Comparison of ENCODE assay signal across 8 mouse cellular contexts in the genomic region with DNA sequence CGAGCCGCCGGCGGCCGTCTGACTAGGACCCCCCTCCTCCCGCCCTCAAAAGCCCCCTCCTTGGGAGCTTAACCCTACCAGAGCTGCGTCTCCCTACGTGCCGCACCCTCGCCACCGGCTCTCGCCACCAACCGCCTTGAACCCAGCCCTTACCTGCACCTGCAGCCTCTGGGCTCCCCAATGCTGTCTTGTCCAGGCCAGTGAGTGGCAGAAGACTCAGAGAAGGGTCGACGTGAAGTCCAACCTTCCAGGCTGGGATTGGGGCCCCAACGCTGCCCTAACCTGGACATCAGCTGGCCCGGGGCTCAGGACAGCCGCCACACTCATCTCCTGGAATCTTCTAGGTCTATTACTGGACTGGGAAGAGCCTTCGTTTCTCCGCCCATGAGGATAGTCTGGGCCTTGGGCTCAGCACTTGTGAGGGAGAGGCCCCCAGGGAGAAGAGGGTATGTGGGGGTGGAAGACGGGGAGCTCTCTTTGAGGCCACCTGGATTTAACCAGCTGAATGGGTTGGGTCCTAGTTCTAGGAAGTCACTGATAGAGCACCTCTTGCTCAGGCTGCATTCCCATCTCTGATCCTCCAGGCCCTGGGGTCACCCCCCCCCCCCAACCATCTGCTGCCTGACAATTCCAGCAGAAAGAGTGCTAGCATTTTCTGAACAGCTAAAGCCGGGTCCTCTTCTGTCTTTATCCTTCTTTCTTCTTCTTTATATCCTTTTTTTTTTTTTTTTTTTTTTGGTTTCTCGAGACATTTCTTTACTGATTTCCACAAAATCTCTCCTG. TPM values are rescaled to one million over a fixed set of nuclear protein-coding genes. Genes with fewer than 3 reads are reported as not detected.
DNase-seq lines count a peak whose midpoint lies in the region; ATAC-seq and TF ChIP-seq lines count a peak whose summit lies in the region.

A gene (minus strand): TSS at position 321 of the 783 bp plus-strand sequence.

- peaks cover 12% of the 10 kb centered on the region for H3K27me3 ChIP-seq in heart, adult 2 months (ENCODE audit: control insufficient read depth, insufficient read depth, low read length)
- peaks cover 45% of the 10 kb centered on the region for H3K27me3 ChIP-seq in E14TG2a.4 (ENCODE audit: insufficient read depth, low read length)
- H3K27me3 ChIP-seq in forebrain, embryonic 16.5 days (replicated peaks; ENCODE audit: control insufficient read depth, insufficient read depth, low read length): peaks cover 56% of the 10 kb centered on the region
- peaks cover 67% of the 10 kb centered on the region for H3K27me3 ChIP-seq in limb, embryonic 15.5 days

- peak within 1 kb of the TSS; percentile 65 for H3K4me2 ChIP-seq in forebrain, embryonic 16.5 days (ENCODE audit: low read length)
- peak within 1 kb of the TSS; percentile 90 for H3K4me2 ChIP-seq in limb, embryonic 15.5 days

- no peak for ATAC-seq in forebrain, embryonic 16.5 days
- no peak for ATAC-seq in limb, embryonic 15.5 days (ENCODE audit: insufficient number of reproducible peaks, low FRiP score, low TSS enrichment, low read depth)

- intact Hi-C loops in heart, adult 2 months (cut with DNase I): no loop called here
- intact Hi-C loops in heart, postnatal 25 days (cut with DNase I): no loop called here

- no peaks in the 10 kb centered on the region for H3K79me2 ChIP-seq in heart, adult 2 months (replicated peaks; ENCODE audit: control insufficient read depth, insufficient read depth, low read length)

- no peak for TF ChIP-seq EP300 in heart, adult 2 months (IDR thresholded peaks at IDR 0.05; ENCODE audit: insufficient read depth, low read depth, low read length)

- no peaks in the 10 kb centered on the region for H3K36me3 ChIP-seq in heart, adult 2 months (ENCODE audit: control insufficient read depth, insufficient read depth, low read length)
- no peaks in the 10 kb centered on the region for H3K36me3 ChIP-seq in E14TG2a.4 (ENCODE audit: insufficient read depth, low read length)
- H3K36me3 ChIP-seq in forebrain, embryonic 16.5 days (ENCODE audit: control insufficient read depth, insufficient read depth): no peaks in the 10 kb centered on the region
- H3K36me3 ChIP-seq in limb, embryonic 15.5 days: no peaks in the 10 kb centered on the region

- TF ChIP-seq CTCF in heart, adult 2 months (IDR thresholded peaks at IDR 0.05): no peak
- TF ChIP-seq CTCF in E14TG2a.4 (conservative IDR thresholded peaks at IDR 0.05; ENCODE audit: low read length): no peak

- TF ChIP-seq POLR2A in heart, adult 2 months (IDR thresholded peaks at IDR 0.05; ENCODE audit: insufficient read depth, low read depth, low read length): no peak

- H3K27ac ChIP-seq in heart, adult 2 months: no peak within 1 kb of the TSS
- no peak within 1 kb of the TSS for H3K27ac ChIP-seq in forebrain, embryonic 16.5 days (ENCODE audit: low read length)
- H3K27ac ChIP-seq in limb, embryonic 15.5 days: no peak within 1 kb of the TSS

- H3K4me1 ChIP-seq in heart, adult 2 months (ENCODE audit: control insufficient read depth, insufficient read depth, low read length): peaks cover 4% of the 10 kb centered on the region; the same call in 1 of the 2 replicates
- H3K4me1 ChIP-seq in E14TG2a.4 (replicated peaks; ENCODE audit: low read depth, low read length): peaks cover 51% of the 10 kb centered on the region
- H3K4me1 ChIP-seq in forebrain, embryonic 16.5 days (replicated peaks; ENCODE audit: control insufficient read depth, insufficient read depth, low read length): peaks cover 22% of the 10 kb centered on the region
- H3K4me1 ChIP-seq in limb, embryonic 15.5 days: peaks cover 16% of the 10 kb centered on the region

- peak within 1 kb of the TSS; percentile 46 for H3K4me3 ChIP-seq in heart, adult 2 months
- H3K4me3 ChIP-seq in E14TG2a.4 (replicated peaks; ENCODE audit: low read length): peak within 1 kb of the TSS; percentile 77
- H3K4me3 ChIP-seq in forebrain, embryonic 16.5 days (replicated peaks; ENCODE audit: low read length): peak within 1 kb of the TSS; percentile 47
- H3K4me3 ChIP-seq in limb, embryonic 15.5 days: peak within 1 kb of the TSS; percentile 45

- 18% methylated on average over 23 of the region's 23 CpGs for WGBS in heart, adult 2 months
- WGBS in forebrain, embryonic 16.5 days: 8% methylated on average over 23 of the region's 23 CpGs
- 9% methylated on average over 23 of the region's 23 CpGs for WGBS in limb, embryonic 15.5 days

- peak within 1 kb of the TSS; percentile 64 for H3K9ac ChIP-seq in heart, adult 2 months (ENCODE audit: low read depth, low read length)
- peak within 1 kb of the TSS; percentile 60 for H3K9ac ChIP-seq in forebrain, embryonic 16.5 days (replicated peaks; ENCODE audit: low read depth, low read length)
- peak within 1 kb of the TSS; percentile 42 for H3K9ac ChIP-seq in limb, embryonic 15.5 days

- H3K9me3 ChIP-seq in E14TG2a.4 (ENCODE audit: low read length): no peaks in the 10 kb centered on the region
- H3K9me3 ChIP-seq in forebrain, embryonic 16.5 days (ENCODE audit: control insufficient read depth, low read length): no peaks in the 10 kb centered on the region
- no peaks in the 10 kb centered on the region for H3K9me3 ChIP-seq in limb, embryonic 15.5 days

- DNase-seq in heart, adult 2 months: no peak
- DNase-seq in heart, postnatal 25 days (ENCODE audit: low spot score): no peak
- DNase-seq in testis, postnatal 10 days (ENCODE audit: low spot score): peak; percentile 47
- no peak for DNase-seq in adrenal gland, postnatal 36 days
- DNase-seq in urinary bladder, postnatal 14 days (ENCODE audit: low spot score): no peak

RNA-seq across cellular contexts. Expression of the gene that starts here (rescaled TPM):
- total RNA-seq in heart, adult 2 months (2021): not detected
- 0.21 TPM in 1 of 2 replicates, not detected in the other for polyA plus RNA-seq in heart, adult 2 months (2012; rRNA removed)
- total RNA-seq in heart, postnatal 25 days (2021): under 1 TPM; 0.20 to 0.36 TPM
- 2.1 and 3.3 TPM in 2 replicates for polyA plus RNA-seq in forebrain, embryonic 16.5 days (2015; fragmentation: Nextera tagmentation; extraction: Ambion mirVana)
- 1.5 and 1.7 TPM in 2 replicates for polyA plus RNA-seq in limb, embryonic 15.5 days (2015; fragmentation: Nextera tagmentation; extraction: Ambion mirVana)
- under 1 TPM; 0.16 to 0.20 TPM for total RNA-seq in adrenal gland, postnatal 36 days (2021)
